Mouse (Mus musculus) lung, embryonic 14.5 days (tissue): ENCODE data around the gene Vmn2r84. TPM values are rescaled to one million over a fixed set of nuclear protein-coding genes. Genes with fewer than 3 reads are reported as not detected.
"Not testable (repeated sequence)": the region's sequence is repeated elsewhere in the genome, so short reads cannot be mapped to it uniquely, and the experiment has no call there.

Experiments
- ATAC-seq: fragments of 200-750 bp; cut with Nextera tagmentation; 2 replicates; pipeline ENCODE4 v1.8.0; 2017; ENCODE audit warnings: mild to moderate bottlenecking, moderate TSS enrichment, moderate library complexity; ENCODE audit not compliant: insufficient read depth
- DNase-seq: peaks from one replicate; pipeline ENCODE4 v3.0.0-alpha.2; 2015
- H3K27ac ChIP-seq: fragments of 300-500 bp; sonication (generic); 2 replicates; pipeline ENCODE4 v1.5.1; 2014; ENCODE audit warnings: low read depth, mild to moderate bottlenecking, moderate library complexity
- H3K27me3 ChIP-seq: fragments of 300-500 bp; sonication (generic); 2 replicates; pipeline ENCODE4 v1.6.1; 2014; ENCODE audit warnings: low read length, control low read depth; ENCODE audit not compliant: insufficient read depth
- H3K36me3 ChIP-seq: fragments of 300-500 bp; sonication (generic); 2 replicates; pipeline ENCODE4 v1.6.1; 2014; ENCODE audit warnings: control low read depth; ENCODE audit not compliant: insufficient read depth
- H3K4me1 ChIP-seq: fragments of 300-500 bp; sonication (generic); 2 replicates; pipeline ENCODE4 v1.6.1; 2014; ENCODE audit warnings: antibody characterized with exemption, control low read depth; ENCODE audit not compliant: insufficient read depth
- H3K4me2 ChIP-seq: fragments of 300-500 bp; sonication (generic); 2 replicates; pipeline ENCODE4 v1.6.1; 2014; ENCODE audit warnings: mild to moderate bottlenecking
- H3K4me3 ChIP-seq: fragments of 300-500 bp; sonication (generic); 2 replicates; pipeline ENCODE4 v1.5.1; 2014; ENCODE audit warnings: low read depth, low read length
- H3K9ac ChIP-seq: fragments of 300-500 bp; sonication (generic); 2 replicates; pipeline ENCODE4 v1.6.1; 2014
- H3K9me3 ChIP-seq: fragments of 300-500 bp; sonication (generic); 2 replicates; pipeline ENCODE4 v1.6.1; 2016; ENCODE audit warnings: low read depth, low read length, control low read depth
- CTCF ChIP-seq: IDR thresholded peaks from 2 replicates; pipeline ENCODE4 v1.5.1; 2016; ENCODE audit warnings: antibody characterized with exemption, low read depth
- WGBS: fragments of 180-500 bp; shearing (Covaris S2); extraction: QIAGEN DNeasy Blood & Tissue Kit; methylation state at CpG from one replicate; pipeline ENCODE4 v1.1.7; 2014; 5-methylcytosine and 5-hydroxymethylcytosine counted together
- polyA plus RNA-seq: library from polyadenylated mRNA; unstranded; fragments of >200 nt; fragmentation: Nextera tagmentation; extraction: Ambion mirVana; gene quantifications from 2 replicates; pipeline ENCODE4 v1.2.1, GENCODE M21; 2014

Vmn2r84 gene
- not detected in 2 replicates for polyA plus RNA-seq

GRCm38 (mm10) chr10:130394232-130394631 is at the start of gene Vmn2r84:
Vmn2r84 (minus strand) TSS chr10:130394332.
- no peaks in the 10 kb centered on the region for H3K4me1 ChIP-seq

DNA sequence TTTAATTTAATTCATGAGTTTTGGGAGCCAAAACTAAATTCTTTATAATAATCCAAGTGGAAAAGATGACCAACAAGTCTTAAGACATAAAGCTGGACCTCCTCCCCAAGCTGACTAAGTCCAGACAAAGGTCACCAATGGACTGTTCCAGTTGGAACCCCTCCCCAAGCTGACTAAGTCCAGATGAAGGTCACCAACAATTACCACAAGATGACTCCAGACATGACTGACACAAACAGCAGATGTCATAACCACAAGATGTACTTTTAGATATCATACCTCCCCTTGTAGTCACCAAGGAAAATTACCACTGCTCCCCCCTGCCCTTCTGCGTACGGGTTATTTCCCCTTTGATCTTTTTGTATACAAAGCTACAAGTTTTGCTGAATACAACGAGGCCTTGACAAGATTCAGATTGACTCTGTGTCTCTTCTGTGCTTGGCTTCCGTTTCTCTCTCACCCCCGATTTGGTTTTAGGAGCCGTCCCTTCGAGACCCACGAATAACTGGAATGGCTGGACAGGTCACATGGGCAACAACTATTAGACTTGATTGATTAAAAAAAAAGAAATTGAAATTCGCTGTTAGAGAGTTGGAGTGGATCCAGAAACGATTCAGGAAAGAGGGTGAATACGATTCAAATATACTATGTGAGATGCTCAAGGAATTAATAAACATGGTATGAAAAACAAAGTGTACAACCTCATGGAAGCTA is 40.2 kb upstream of the Vmn2r84 start:
- not testable (repeated sequence) for H3K4me3 ChIP-seq, H3K9ac ChIP-seq, DNase-seq, H3K4me2 ChIP-seq, H3K27ac ChIP-seq, H3K27me3 ChIP-seq, ATAC-seq, H3K9me3 ChIP-seq, H3K36me3 ChIP-seq, H3K4me1 ChIP-seq
- WGBS: 77% methylated on average over 11 of the region's 11 CpGs

More at GRCm38 (mm10) chr10:130394232-130394631, at the start of gene Vmn2r84:
- Histone ChIP-seq H3K36me3 (no peaks in the 10 kb centered on the region), H3K4me2 (no peak within 1 kb of the TSS), H3K4me3 (no peak within 1 kb of the TSS), H3K27ac (no peak within 1 kb of the TSS), H3K9ac (no peak within 1 kb of the TSS), H3K27me3 (no peaks in the 10 kb centered on the region), H3K9me3 (no peaks in the 10 kb centered on the region)
- no peak for TF ChIP-seq CTCF
- no peak for DNase-seq
- no peak for ATAC-seq

DNA sequence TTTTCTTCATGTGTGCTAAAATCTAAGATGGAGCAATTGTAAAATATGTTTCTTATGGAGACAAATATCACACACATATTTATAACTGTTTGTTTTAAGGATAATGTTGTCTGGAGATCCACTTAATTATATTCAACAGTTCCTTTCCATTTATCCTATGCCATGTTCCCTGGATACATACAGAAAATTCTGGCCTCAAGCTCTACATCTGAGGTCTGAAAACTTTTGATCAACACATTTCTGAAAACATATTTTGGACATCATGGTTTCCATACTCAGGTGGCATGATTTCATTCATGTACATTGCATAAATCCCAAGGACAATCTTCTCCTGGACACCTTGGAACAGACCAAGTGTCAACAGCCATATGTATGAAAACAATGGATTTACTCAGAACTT is 35.5 kb upstream of the Vmn2r84 start, which contains the start of gene Vmn2r85:
TSS of gene Vmn2r85 (minus strand) at position 101 of the 400 bp plus-strand sequence.
- not testable (repeated sequence) for H3K9ac ChIP-seq, H3K4me2 ChIP-seq, H3K4me1 ChIP-seq, H3K36me3 ChIP-seq, H3K9me3 ChIP-seq, H3K27ac ChIP-seq, H3K4me3 ChIP-seq, H3K27me3 ChIP-seq, ATAC-seq, DNase-seq

DNA sequence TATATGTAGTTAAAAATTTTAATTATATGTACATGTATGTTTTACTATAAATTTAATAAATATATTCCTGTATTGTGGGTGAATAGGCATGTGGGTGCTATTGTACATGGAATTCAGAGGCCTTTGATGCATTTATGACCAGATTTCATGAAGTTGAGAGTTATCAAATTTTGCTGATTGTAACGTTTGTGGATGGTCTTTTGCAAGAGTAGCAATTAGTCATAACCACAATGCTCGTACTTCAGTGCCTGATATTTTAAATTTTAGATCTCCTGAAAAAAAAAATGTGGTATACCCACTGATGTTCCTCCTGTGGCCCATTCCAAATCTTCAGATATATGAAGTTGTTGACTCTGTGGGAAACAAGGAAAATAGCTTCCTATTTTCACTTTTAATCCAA is 28.2 kb upstream of the Vmn2r84 start:
- H3K27ac ChIP-seq, H3K4me2 ChIP-seq, H3K36me3 ChIP-seq, H3K4me1 ChIP-seq, H3K4me3 ChIP-seq, ATAC-seq, H3K9me3 ChIP-seq, H3K9ac ChIP-seq, DNase-seq, H3K27me3 ChIP-seq: not testable (repeated sequence)
- WGBS: 66% methylated on average over 2 of the region's 2 CpGs

DNA sequence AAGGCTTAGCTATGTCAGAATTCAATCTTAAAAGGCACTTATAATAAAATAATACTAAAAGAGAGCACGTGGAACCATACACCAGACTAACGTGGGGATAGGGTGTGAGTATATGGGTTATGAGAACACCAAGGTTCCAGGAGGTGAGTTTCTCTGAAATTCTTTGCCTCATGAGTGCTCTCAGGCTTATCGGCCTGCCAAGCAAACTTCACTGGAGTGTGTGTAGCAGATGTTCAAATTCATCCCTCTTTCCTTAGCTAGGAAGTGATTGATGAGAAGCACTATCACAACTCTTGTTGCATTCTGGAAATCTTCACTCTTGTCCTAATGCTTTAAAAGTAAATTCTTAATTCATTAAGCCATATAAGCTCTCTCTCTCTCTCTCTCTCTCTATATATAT is 26.3 kb upstream of the Vmn2r84 start:
- H3K9me3 ChIP-seq: no peaks in the 10 kb centered on the region
- H3K4me1 ChIP-seq: no peaks in the 10 kb centered on the region
- H3K4me2 ChIP-seq: no peak overlapping the region
- no peak overlapping the region for H3K27ac ChIP-seq
- no peaks in the 10 kb centered on the region for H3K27me3 ChIP-seq
- no peak for DNase-seq
- TF ChIP-seq CTCF: no peak
- H3K36me3 ChIP-seq: no peaks in the 10 kb centered on the region
- WGBS: 79% methylated on average over 3 of the region's 3 CpGs
- no peak overlapping the region for H3K4me3 ChIP-seq
- H3K9ac ChIP-seq: no peak overlapping the region
- no peak for ATAC-seq

- not testable (repeated sequence) for H3K9me3 ChIP-seq, ATAC-seq, H3K4me2 ChIP-seq, DNase-seq, H3K27me3 ChIP-seq, H3K36me3 ChIP-seq, H3K4me3 ChIP-seq, H3K4me1 ChIP-seq, H3K9ac ChIP-seq, H3K27ac ChIP-seq
- 38% methylated on average over 2 of the region's 2 CpGs for WGBS
Observed at GRCm38 (mm10) chr10:130419954-130420353, 25.8 kb upstream of the Vmn2r84 start.

GRCm38 (mm10) chr10:130416352-130416751 is 22.2 kb upstream of the Vmn2r84 start:
- not testable (repeated sequence) for H3K4me3 ChIP-seq, H3K4me2 ChIP-seq, H3K4me1 ChIP-seq, ATAC-seq, H3K36me3 ChIP-seq, H3K9ac ChIP-seq, H3K9me3 ChIP-seq, H3K27ac ChIP-seq, H3K27me3 ChIP-seq, DNase-seq

DNA sequence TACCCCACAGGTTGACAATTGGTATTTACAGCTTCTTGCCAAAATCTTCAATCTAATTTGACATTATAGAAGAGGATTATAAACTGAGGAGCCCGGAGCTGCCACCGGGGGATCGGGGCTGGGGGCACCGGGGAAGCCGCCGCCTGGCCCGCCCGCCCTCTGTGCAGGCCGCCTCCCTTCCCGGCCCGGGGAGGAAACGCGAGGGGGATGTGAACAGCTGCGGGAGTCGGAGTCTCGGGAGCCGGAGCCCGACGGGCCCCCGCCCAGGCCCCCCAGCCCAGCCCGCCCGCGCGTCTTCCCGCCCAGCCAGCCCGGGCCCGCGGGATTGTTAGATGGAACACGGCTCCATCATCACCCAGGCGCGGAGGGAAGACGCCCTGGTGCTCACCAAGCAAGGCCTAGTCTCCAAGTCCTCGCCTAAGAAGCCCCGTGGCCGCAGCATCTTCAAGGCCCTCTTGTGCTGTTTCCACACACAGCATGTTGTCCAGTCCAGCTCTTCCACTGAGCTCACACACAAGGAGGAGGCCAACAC is 18.1 kb upstream of the Vmn2r84 start:
- ATAC-seq: peak; percentile 38; the same call in 1 of the 2 replicates

More for the DNA sequence above, 18.1 kb upstream of the Vmn2r84 start:
- not testable (repeated sequence) for H3K9ac ChIP-seq, H3K4me3 ChIP-seq, H3K4me2 ChIP-seq, H3K27me3 ChIP-seq, H3K27ac ChIP-seq, DNase-seq, H3K4me1 ChIP-seq, H3K36me3 ChIP-seq, H3K9me3 ChIP-seq
- 59% methylated on average over 7 of the region's 35 CpGs for WGBS
